8 mouse cellular contexts compared by ENCODE assay signal in genomic region chr1:127017698-127018097, GRCm38 (mm10).
DNase-seq lines count a peak whose midpoint lies in the region; TF ChIP-seq lines count a peak whose summit lies in the region.

No protein-coding gene starts in this region.

- TF ChIP-seq CTCF in cerebellum, adult 2 months (IDR thresholded peaks at IDR 0.05; ENCODE audit: borderline replicate concordance, insufficient read depth, low read depth, low read length), result peak; percentile 28; the same call in 1 of the 2 replicates
- peak; percentile 66 for TF ChIP-seq CTCF in left cerebral cortex, adult 2 months (IDR thresholded peaks at IDR 0.05)
- TF ChIP-seq CTCF in cortical plate, adult 2 months (IDR thresholded peaks at IDR 0.05; ENCODE audit: extremely low read depth, insufficient read depth, low read length), result peak; percentile 81

- intact Hi-C loops in left cerebral cortex, adult 2 months (cut with DNase I), result loop anchor here (2.0 to 10.0 kb wide), 4 partner anchors 187 to 747 kb away; partner anchors contain the start of gene Mgat5
- intact Hi-C loops in left cerebral cortex, postnatal 4 days (cut with DNase I), result loop anchor here (5.0 to 10.0 kb wide), 2 partner anchors 187 to 440 kb away; partner anchors contain the start of gene Mgat5
- intact Hi-C loops in left cerebral cortex, postnatal 14 days (cut with DNase I), result loop anchor here (5.0 kb wide), 2 partner anchors 440 to 460 kb away; no protein-coding TSS in a partner anchor

- peak in 1 of 2 experiments; percentile 2 for DNase-seq in cerebellum, adult 2 months
- DNase-seq in cerebellum, postnatal 4 days (ENCODE audit: low spot score in 2 of 2), result no peak
- DNase-seq in left cerebral cortex, adult 2 months (ENCODE audit: extremely low spot score in 1 of 2, low spot score in 2 of 2), result peak; percentile 26 to 44
- DNase-seq in left cerebral cortex, postnatal 4 days, result no peak
- peak; percentile 54 to 58 for DNase-seq in left cerebral cortex, postnatal 14 days (ENCODE audit: low spot score in 2 of 2)
- DNase-seq in gastrocnemius, postnatal 4 days (ENCODE audit: low spot score in 2 of 2), result no peak
- no peak for DNase-seq in spleen, postnatal 14 days (ENCODE audit: low spot score in 2 of 2)

- no peaks in the 10 kb centered on the region for H3K4me1 ChIP-seq in cerebellum, adult 2 months (ENCODE audit: control insufficient read depth, insufficient read depth, low read length)
- no peaks in the 10 kb centered on the region for H3K4me1 ChIP-seq in cortical plate, adult 2 months (ENCODE audit: control insufficient read depth, insufficient read depth, low read length)

- no peak overlapping the region for H3K27ac ChIP-seq in cerebellum, adult 2 months (ENCODE audit: insufficient read depth, low read length)
- H3K27ac ChIP-seq in left cerebral cortex, adult 2 months, result no peak overlapping the region
- H3K27ac ChIP-seq in cortical plate, adult 2 months (ENCODE audit: insufficient read depth, low read length), result no peak overlapping the region

- no peaks in the 10 kb centered on the region for H3K27me3 ChIP-seq in cerebellum, adult 2 months (ENCODE audit: control insufficient read depth, insufficient read depth, low read length)

- H3K4me3 ChIP-seq in cerebellum, adult 2 months (replicated peaks; ENCODE audit: insufficient read depth, low read depth, low read length), result no peak overlapping the region
- no peak overlapping the region for H3K4me3 ChIP-seq in left cerebral cortex, adult 2 months
- H3K4me3 ChIP-seq in cortical plate, adult 2 months (ENCODE audit: insufficient read depth, low read length), result no peak overlapping the region

- 73% methylated on average over 2 of the region's 2 CpGs for WGBS in cerebellum, adult 2 months

- TF ChIP-seq POLR2A in cerebellum, adult 2 months (IDR thresholded peaks at IDR 0.05; ENCODE audit: borderline replicate concordance, insufficient read depth, low read length), result no peak
- no peak for TF ChIP-seq POLR2A in cortical plate, adult 2 months (IDR thresholded peaks at IDR 0.05; ENCODE audit: extremely low read depth, insufficient read depth, low read length)

Comparison
In these comparisons a context has a peak if more than half of its experiments do, and no peak if none do; other contexts are left out.
1. DNase-seq: peak in left cerebral cortex, adult 2 months (2 of 2) and left cerebral cortex, postnatal 14 days (2 of 2); none in cerebellum, postnatal 4 days (0 of 2), left cerebral cortex, postnatal 4 days (single experiment), gastrocnemius, postnatal 4 days (0 of 2) and spleen, postnatal 14 days (0 of 2).
2. CTCF ChIP-seq: peak in every context shown above with its lines; median percentile 81 in cortical plate, adult 2 months; 66 in left cerebral cortex, adult 2 months; 28 in cerebellum, adult 2 months.